Mouse (Mus musculus) hindlimb bud, embryonic 11.5 days (tissue): ENCODE results near the gene Ctnna2.

ENCODE experiments used
- DNase-seq: peaks from one replicate; pipeline ENCODE4 v3.0.0-alpha.2; 2012; ENCODE audit warnings: low read depth, low spot score; ENCODE audit errors: extremely low spot score

Ctnna2 gene

DNA sequence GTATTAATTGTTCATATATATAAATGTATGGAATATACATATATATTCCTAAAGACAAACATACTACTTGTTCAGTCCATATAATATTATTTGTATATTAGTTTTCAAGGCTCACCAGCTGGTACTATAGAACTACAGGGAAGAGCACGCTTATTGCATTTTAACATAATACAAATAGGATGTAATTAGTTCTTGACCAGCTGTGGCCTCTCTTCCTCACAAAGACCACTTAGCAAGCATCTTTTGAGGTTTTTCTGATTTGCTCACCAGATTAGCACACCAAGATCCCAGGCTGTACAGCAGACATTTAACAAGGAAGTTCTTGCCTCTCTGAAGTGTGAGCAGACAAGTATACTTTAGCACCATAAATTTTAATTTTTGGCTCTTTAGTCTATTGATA is 152.0 kb downstream of the Ctnna2 start:
- DNase-seq, result no peak

DNA sequence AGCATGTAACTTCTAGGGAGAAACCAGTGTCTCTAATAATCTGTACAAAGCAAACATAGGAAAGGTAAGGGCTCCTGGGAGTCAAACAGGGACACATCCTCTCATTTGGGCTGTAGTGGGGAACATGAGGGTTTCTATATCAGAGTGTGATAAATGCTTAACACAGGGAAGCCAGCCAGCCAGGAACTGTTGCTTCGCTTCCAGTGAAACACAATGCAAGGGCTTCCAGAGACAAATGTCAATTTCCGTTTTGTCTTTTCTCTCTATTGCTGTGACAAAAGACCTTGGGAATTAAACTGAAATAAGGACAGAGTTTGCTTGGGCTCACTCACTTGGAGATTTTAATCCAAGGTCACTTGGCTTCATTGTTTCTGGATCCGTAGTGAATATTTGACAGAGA is 162.4 kb downstream of the Ctnna2 start:
- DNase-seq, result no peak

GRCm38 (mm10) chr6:77811041-77811440 is 168.5 kb downstream of the Ctnna2 start:
- no peak for DNase-seq

DNA sequence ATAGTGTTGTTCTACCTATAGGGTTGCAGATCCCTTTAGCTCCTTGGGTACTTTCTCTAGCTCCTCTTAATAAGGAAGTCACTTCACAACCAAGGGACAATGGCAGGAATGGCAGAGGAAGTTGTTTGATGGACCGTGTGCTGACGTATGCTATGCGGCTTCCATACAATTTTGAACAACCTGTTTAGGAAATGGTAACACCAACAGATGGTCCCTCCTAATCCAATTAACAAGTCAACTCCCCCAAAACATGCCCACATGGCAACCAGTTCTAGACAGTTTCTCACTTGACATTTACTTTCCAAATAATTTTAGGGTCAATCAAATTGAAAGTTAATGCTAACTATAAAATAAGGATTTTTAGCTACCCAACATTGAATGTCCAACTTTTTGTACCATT is 176.9 kb downstream of the Ctnna2 start:
- DNase-seq, result no peak

DNA sequence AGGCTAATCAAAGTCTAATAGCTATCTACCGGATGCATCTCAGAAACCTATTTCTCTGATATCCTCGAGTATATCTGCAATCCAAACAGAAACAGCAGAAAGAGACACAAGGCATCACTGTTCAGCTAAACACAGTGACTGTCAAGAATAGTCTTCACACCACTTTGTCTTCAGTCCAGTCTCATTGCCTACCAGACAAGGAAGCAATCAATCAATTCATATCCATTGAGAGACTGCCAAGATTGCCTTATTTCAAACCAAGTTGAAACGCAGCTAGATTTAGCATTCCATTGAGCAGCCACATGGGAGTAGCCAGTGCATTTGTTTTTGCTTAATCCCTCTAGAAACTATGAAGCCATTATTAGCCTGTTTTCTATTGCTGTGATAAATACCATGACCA is 196.2 kb downstream of the Ctnna2 start:
- DNase-seq, result no peak

GRCm38 (mm10) chr6:77768357-77769103 is 211.0 kb downstream of the Ctnna2 start:
- no peak for DNase-seq

DNA sequence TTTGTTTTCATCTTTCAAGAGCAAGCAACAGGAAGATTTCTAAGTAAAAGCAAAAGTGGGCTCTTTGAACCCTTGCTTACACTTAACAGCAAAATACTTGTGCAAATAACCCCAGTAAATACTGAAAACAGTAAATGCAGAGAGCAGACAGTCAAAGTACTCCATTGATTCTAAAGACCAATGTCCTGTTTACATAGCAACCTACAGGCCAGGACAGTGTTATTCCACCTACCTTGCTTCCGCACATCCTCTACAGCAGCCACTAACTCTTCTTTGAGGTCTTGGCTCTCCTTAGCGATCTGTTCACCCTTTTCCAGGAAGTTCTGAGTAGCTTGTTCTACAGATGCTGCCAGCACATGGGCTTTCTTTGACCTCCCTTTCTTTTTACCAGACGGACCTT is 221.3 kb downstream of the Ctnna2 start:
- no peak for DNase-seq

GRCm38 (mm10) chr6:77745426-77745825 is 234.1 kb downstream of the Ctnna2 start:
- no peak for DNase-seq

- DNase-seq, result no peak
These were observed 235.8 kb downstream of the Ctnna2 start for GRCm38 (mm10) chr6:77743651-77744050.

GRCm38 (mm10) chr6:77742988-77743387 is 236.5 kb downstream of the Ctnna2 start:
- DNase-seq, result no peak

GRCm38 (mm10) chr6:77738640-77739039 is 240.9 kb downstream of the Ctnna2 start:
- DNase-seq, result no peak

- DNase-seq, result no peak
These were observed 254.6 kb downstream of the Ctnna2 start for GRCm38 (mm10) chr6:77724952-77725299.

DNA sequence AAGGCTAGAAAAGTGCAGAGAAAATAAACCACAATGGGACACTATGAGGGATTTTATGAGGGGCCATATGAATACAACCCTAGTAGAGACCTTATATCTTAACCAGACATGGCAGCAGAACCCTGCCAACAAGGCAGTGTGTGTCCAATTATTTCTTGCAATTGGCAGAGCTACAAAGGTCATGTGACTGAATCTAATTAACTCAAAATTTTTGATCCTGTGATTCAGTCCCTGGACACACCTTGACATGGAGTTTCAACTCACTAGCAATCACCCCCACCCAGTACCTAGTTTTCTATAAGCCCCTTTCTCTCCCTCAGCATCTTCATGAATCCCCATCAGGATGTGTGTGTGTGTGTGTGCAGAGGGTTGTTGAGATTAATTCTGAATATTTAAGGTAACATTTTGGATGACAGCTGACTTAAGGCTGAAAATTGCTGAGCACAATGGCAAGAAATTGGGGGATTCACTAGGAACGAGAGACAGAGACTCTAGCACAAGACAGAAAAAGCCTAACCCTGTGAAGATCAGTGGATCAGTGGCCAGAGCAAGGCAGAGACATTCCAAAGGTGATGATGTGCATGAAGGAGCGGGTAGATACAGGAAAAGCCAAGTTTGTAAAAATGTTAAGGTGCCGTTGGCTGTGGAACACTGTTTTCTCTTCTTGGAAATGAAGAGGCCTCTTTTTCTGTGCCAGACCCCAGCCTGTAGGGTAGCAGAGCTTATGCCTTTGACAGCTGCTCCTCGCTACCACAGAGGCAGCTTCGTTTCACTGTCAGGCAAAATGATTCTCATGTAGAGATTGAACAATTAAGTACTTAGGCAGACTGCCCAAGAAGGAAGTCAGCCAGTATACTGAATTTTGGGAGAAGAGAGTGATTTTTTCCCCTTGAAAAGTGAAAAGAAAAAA is 255.2 kb downstream of the Ctnna2 start:
- DNase-seq, result no peak

DNA sequence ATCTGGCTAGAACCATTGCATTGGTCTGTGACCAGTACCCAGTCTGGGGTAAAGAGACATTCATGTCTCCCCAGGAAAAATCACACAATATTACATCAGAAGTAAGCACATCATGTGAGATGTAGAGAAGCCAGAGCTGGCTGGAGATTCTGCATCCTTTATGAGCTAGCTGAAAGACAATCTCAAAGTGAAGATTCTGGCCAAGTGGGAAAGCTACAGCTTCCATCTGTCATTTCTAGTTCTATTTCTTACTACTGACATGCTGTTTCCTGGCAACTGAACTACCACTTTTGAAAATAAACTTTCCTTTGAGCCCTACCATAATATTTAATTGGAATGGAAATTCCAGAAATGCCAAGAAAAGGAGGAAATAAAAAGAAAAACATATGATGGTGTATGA is 285.4 kb downstream of the Ctnna2 start:
- no peak for DNase-seq

DNA sequence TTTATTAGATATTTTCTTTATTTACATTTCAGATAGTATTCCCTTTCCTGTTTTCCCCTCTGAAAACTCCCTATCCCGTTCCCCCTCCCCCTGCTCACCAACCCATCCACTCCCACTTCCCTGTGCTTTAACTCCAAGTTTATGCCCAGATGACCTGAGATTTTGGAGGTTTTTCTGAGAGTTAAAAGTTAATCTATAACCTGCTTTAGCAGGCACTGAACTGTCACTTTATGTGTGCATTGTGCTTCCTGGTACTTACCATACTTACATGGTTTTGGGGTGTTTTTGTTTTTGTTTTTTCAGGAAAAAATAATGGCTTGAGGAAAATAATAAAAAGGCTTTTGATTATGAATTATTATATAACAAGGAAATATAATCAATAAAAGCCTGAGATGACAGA is 292.3 kb downstream of the Ctnna2 start:
- no peak for DNase-seq

DNA sequence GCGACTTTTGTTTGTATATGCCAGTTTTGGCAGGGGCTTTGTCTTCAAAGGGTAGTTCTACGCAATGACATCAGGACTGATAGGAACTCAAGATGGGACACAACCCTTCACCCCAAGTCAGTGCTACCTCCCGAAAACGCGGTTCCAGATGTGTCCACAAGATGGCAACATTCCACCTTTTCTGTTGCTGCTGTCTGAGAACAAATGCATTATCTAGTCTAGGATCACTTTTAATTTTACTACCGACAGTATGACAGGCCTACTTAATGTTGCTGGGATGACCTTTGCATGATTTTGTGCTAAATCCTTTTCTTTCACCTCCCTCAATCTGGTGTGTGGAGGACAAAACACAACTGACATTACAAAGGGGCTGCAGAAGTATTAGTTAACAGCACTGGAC is 329.4 kb downstream of the Ctnna2 start:
- DNase-seq, result peak; percentile 35

DNA sequence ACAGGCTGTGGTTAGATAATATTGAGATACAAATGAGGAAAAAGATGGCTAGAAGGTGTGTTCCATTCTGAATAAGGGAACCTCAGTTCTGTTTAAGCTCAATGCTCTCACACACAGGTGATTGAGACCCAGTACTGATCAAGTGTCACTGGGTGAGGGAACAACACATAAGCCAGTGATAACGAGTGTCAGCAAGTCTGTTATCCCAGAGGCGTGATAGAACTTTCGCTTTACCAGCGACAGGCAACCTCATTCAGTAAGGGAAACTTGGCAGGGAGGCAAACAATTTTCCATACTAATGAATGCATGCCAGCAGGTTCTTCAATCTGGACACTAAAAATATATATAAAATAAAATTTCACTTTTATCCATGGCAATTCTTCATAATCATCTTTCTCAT is 334.9 kb downstream of the Ctnna2 start:
- no peak for DNase-seq

- no peak for DNase-seq
These were observed 340.7 kb downstream of the Ctnna2 start for GRCm38 (mm10) chr6:77638784-77639183.

DNA sequence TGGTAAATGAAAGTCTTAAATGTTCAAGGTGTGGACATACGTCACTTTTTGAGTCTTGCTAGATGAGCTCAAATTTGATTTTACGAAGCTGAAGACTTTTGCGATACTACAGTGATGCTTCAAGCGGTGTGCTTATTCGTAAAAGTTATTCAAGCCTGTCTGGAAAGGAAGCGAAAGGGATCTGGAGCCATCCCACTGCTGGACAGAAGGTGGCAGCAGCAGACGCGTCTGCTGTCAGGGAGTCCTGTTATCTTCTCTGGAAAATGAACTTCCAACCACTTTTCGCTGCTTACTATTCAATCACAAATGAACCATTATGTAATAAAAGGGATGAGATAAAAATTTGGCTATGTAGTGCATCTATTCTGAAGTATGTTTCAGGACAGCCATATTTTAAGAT is 345.5 kb downstream of the Ctnna2 start:
- DNase-seq, result no peak

DNA sequence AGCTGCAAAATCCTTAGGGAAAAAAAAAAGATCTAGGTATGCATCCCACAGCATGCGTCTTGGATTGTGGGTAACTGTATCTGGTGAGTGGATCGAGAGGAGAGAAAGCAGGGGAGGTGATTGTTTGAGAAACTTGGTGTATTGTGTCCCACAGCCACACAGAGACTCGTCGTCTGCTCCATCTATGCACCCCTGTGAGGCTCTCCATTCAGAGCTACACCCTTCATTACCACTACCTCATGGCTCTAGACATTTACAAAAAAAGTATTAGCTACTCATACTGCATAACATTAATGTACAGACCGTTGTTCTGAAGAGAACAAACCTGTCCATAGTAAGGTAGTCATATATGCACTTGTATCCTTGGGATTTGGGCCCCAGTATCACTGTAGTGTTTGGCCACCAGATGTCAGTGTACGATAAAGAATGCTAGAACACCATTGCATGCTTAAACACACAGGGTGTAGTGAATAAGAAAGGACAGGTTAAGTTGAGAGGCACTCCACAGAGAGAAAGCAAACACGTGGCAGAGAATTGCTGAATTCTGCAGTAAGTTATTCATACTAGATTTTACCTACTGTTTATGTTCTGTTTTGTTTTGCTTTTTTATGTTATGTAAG is 350.8 kb downstream of the Ctnna2 start:
- DNase-seq, result no peak

GRCm38 (mm10) chr6:77604642-77605392 is 374.7 kb downstream of the Ctnna2 start:
- DNase-seq, result no peak
